Mouse (Mus musculus) gastrocnemius, postnatal 10 days (tissue): ENCODE results near the gene Nt5c3b. TPM values are rescaled to one million over a fixed set of nuclear protein-coding genes. Genes with fewer than 3 reads are reported as not detected.

Experiments
- DNase-seq: peaks from one replicate; pipeline ENCODE4 v3.0.0; 2021; ENCODE audit warnings: mixed read lengths
- microRNA-seq, 2 experiments: library from miRNA; unstranded; fragments of <30 nt; microRNA quantifications; one replicate each; pipeline ENCODE4 v1.2.0; 2021
- total RNA-seq, 2 experiments: library from RNA; stranded (reverse); gene quantifications; 2 replicates each; pipeline ENCODE4 v1.2.3; 2021

Nt5c3b gene
- total RNA-seq, 2 experiments from 2014 or later, result 19.3 to 24.4 TPM

DNA sequence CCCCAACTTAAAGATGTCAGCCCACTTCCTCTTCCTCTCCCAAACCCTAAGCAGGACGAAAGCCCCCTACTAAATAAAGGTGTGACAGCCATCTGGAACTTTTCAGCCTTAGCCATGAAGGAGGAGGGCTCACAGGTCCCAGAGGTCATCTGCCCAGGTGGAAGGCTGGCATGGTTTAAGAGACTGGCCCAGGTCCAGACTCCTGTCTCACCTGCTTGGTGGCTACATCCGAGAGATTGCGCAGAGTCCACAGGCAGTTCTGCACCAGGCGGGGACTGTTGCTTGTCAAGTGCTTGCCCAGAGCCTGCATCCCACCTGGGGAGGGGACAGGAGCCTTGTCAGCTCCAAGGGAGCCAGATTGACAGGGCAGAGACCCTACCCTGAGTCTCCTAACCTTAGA, 62.3 kb downstream of the Nt5c3b start:
- DNase-seq, result no peak

DNA sequence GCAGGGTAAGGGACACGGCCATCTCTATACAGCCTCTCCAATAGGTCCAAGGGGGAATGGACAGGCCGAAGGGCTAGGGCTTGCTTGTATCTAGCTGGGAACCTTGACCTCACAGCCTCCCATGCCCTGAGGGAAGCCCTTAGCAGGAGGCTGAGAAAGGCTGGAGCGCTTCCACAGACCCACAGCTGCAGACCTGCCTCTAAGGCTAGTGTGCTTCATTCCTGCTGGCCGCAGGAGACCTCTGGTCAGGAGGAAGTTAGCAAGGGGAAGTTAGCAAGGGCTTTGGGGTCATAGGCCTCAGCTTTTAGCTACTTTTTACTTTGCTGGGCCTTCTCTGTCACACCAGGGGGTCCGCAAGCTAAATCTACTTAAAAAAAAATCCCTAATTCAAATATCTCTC, 63.2 kb downstream of the Nt5c3b start:
- DNase-seq, result no peak

DNA sequence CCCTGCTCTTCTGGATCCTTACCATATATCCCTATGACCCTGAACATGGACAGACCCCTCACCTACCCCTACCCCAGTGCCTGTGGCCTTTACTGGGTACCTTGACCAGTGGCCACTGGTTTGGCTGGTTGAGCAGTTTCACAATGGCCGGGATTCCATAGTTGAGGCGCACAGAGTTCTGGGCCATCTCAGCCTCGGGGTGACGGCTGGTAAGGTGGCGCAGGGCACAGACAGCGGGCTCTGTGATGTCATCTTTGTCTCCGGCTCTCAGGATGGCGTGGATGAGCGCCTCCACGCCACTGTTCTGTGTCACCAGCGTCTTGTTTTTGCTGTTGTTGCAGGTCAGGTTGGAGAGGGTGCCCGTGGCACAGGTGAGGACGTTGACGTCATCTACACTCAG, 63.6 kb downstream of the Nt5c3b start:
- no peak for DNase-seq

DNA sequence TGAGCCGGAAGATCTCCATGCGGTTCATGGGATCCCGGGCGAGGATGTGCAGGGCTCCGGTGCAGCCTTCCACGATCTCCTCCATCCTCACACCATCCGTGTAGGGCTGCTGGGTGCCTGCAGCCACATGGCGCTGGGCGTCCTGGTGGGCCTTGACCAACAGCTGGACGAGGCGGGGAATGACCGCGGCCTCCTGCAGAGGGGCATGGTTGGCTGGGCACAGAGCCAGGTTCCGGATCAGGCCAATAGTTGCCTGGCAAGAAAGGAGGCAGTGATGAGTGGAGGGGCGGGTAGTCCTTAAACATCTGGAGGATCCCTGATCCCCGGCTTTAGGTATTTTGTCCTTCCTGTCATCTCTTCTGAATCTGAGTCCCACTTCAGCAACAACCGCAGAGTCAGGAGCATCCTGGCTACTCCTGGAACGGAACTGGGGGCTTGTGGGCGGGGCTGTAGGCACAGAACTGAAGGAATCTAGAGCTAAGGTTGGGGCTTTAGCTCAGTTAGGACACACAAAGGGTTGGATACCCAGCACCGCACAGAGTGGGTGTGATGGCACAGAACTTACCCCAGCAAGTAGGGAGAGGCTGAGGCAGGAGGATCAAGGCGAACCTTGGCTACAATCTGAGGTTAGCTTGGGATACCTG, 64.7 kb downstream of the Nt5c3b start:
- DNase-seq, result no peak

DNA sequence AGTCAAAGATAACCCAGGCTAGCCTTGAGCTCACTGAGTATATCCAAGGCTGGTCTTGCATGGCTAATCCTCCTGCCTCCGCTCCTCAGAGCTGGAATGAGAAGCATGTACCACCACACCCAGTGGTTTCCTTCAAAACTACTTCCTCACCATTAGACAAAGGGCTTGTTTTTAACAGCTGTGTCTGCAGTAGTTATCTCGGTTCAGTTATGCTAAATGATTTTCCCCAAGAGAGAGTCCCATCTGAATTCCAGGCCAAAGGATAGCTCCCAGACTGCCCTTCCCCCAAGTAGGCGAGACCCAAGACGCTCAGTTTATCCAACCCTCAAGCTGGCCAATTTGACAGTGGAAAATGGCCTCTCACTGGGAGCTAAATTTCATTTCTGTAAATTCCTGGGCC, 65.6 kb downstream of the Nt5c3b start:
- no peak for DNase-seq

DNA sequence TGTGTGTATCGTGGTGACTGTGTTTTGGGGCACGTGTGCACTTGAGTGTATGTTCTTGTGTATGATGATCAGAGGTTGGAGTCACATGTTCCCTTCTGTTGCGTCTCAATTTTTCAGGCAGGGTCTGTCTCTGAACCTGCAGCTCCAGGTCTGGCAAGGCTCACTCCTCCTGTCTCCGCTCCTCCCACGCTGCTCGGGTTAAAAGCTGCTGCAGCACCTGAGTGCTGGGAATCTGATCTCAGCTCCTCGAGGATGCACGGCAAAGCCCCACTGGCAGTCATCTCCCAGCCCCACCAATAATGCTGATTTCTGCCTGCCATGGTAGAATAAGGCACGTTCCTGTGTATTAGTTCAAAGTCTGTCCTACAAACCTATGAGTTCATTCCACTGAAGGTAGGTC, 66.5 kb downstream of the Nt5c3b start:
- no peak for DNase-seq

Small RNAs within 50 kb of the gene (microRNA-seq; reads per million reads assigned to microRNA genes)
- 0 reads per million in 2 experiments for gene Gm27374
- gene Mir7116, result 0 reads per million in 2 experiments

Other genes starting within 250 kb of the Nt5c3b start
- gene Krt9, start 248.6 kb downstream of the Nt5c3b start, total RNA-seq, result not detected
- gene Krt14, start 234.3 kb downstream of the Nt5c3b start, total RNA-seq, result not detected
- not detected for gene Krt16, start 192.9 kb downstream of the Nt5c3b start, total RNA-seq
- under 1 TPM in 1 of 2 experiments, not detected in 1; 0.14 TPM for gene Krt17, start 180.8 kb downstream of the Nt5c3b start, total RNA-seq
- gene Krt42, start 171.9 kb downstream of the Nt5c3b start, total RNA-seq, result not detected
- gene Eif1, start 121.9 kb downstream of the Nt5c3b start, total RNA-seq, result 100 to 1,000 TPM; 838 to 840 TPM
- not detected for gene Gast, start 107.4 kb downstream of the Nt5c3b start, total RNA-seq
- gene Hap1, start 85.7 kb downstream of the Nt5c3b start, total RNA-seq, result 1 to 10 TPM in 1 of 2 experiments, under 1 TPM in 1; 0.73 to 1.3 TPM
- 10 to 100 TPM; 81.4 to 90.0 TPM for gene Jup, start 44.0 kb downstream of the Nt5c3b start, total RNA-seq
- 10 to 100 TPM; 15.4 to 22.8 TPM for gene P3h4, start 27.0 kb downstream of the Nt5c3b start, total RNA-seq
- gene Fkbp10, start 26.1 kb downstream of the Nt5c3b start, total RNA-seq, result 10 to 100 TPM; 46.6 to 65.6 TPM
- gene Klhl10, start 109 bp upstream of the Nt5c3b start, total RNA-seq, result under 1 TPM; 0.38 to 0.63 TPM
- gene Klhl11, start 30.9 kb upstream of the Nt5c3b start, total RNA-seq, result 10 to 100 TPM in 1 of 2 experiments, 1 to 10 TPM in 1; 8.0 to 12.9 TPM
- gene Acly, start 86.2 kb upstream of the Nt5c3b start, total RNA-seq, result 10 to 100 TPM; 26.6 to 34.6 TPM
- gene Ttc25, start 103.8 kb upstream of the Nt5c3b start, total RNA-seq, result under 1 TPM; 0.14 to 0.16 TPM
- 10 to 100 TPM; 26.0 to 33.6 TPM for gene Cnp, start 133.1 kb upstream of the Nt5c3b start, total RNA-seq
- gene Nkiras2, start 177.4 kb upstream of the Nt5c3b start, total RNA-seq, result 10 to 100 TPM; 29.1 to 30.1 TPM
- 100 to 1,000 TPM; 191 to 195 TPM for gene Dnajc7, start 178.4 kb upstream of the Nt5c3b start, total RNA-seq